Mouse (Mus musculus): ENCODE results near the gene Syt5. TPM values are rescaled to one million over a fixed set of nuclear protein-coding genes. Genes with fewer than 3 reads are reported as not detected.

Gene Syt5
- total RNA-seq, 2 experiments from 2014 or later = 199 to 217 TPM

DNA sequence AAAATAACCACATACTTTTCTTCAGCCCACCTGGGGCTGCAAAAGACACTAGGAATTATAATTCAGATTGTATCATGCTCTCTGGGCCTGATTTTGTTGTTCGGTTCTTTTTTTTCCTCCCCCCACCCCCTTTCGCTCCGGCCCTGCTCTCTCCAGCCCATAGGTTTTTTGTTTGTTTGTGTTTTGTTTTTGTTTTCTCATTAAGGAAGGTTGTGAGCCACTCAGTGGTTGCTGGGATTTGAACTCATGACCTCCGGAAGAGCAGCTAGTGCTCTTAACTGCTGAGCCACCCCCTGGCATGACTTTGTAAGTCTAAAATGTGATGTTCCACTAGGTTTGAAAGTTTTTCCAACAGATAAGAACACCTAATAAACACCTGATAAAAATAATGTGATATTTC, 44.2 kb downstream of the Syt5 start:
- no peak for DNase-seq (ENCODE audit: low spot score in 2 of 2)
- Histone ChIP-seq H3K27ac (peak overlapping the region; percentile 98; the same call in 1 of the 2 replicates), H3K4me3 (no peak overlapping the region)
- no peak for TF ChIP-seq CTCF (conservative IDR thresholded peaks at IDR 0.05)

DNA sequence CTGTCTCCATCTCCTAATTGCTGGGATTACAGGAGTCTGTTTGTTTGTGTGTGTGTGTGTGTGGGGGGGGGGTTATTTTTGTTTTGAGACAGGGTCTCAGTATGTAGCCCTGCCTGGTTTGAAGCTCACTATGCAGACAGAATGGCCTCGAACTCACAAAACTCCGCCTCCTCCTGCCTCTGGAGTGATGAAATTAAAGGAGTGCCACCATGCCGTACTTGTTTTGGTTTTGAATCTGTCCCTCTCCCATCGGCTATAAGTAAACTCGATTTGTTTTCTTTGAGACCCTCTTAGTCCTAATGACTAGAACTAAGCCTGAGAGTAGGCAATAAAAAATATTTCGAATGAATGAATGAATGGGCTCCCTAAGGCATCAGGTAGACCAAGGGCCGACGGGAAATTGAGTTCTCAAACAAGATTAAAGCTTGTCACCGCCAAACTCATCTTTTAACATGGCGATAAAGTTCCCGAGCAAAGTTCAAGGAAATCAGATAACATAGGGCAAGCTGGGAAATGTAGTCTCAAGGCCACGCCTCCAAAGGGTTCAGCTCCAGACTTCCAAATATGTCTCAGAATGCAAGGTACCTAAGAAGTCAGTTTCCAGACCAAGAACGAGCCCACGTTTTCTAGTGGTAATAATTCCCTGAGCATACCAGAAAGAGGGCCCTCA, 44.8 kb downstream of the Syt5 start:
- H3K4me3 ChIP-seq = peak overlapping the region; percentile 93
- no peak for TF ChIP-seq CTCF (conservative IDR thresholded peaks at IDR 0.05)
- peak; percentile 72 to 88 for DNase-seq (ENCODE audit: low spot score in 2 of 2)
- peak overlapping the region; percentile 98 for H3K27ac ChIP-seq

DNA sequence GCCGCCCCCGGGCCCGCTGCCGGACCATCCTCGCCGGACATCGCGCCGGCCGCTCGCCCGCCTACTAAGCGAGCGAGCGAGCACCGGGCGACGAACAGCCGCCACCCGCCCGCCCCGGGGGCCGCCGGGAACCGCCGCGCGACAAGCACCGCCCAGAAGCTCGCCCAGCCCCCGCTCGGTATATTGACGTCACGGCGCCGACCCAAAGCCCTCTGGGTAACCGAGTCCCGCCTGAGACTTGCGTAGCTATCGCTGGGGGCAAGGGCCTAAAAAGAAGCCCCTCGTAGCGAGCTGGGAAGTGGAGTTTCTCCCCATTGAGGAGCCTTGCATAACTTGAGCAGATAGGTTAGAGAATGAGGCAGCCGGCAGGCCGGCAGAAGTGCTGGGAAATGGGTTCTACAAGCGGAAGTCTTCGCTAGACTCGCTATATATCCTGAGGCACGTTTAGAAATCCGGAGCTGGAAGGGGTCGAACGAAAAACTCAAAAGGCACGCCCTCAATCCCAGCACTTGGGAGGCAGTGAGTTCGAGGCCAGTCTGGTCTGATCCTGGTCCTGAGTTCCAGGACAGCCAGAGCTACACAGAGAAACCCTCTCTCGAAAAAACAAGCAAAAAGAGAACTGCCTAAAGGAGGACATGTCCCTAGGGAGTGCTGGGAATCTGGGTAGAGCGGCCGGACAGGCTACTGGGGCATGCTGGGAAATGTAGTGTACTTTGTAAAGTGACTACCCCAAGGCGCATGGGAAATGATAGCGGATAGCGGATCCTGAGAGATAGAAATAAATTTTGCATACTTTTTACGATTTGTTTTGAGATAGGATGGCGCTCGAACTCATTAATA, 45.6 kb downstream of the Syt5 start, which contains the start of gene Ppp1r12c:
Gene Ppp1r12c (minus strand): TSS at position 123 of the 840 bp plus-strand sequence.
- peak within 1 kb of the TSS; percentile 98 for H3K27ac ChIP-seq
- H3K4me3 ChIP-seq = peak within 1 kb of the TSS; percentile 93
- no peak for TF ChIP-seq CTCF (conservative IDR thresholded peaks at IDR 0.05)
- DNase-seq (ENCODE audit: low spot score in 2 of 2) = peak; percentile 96 to 97

DNA sequence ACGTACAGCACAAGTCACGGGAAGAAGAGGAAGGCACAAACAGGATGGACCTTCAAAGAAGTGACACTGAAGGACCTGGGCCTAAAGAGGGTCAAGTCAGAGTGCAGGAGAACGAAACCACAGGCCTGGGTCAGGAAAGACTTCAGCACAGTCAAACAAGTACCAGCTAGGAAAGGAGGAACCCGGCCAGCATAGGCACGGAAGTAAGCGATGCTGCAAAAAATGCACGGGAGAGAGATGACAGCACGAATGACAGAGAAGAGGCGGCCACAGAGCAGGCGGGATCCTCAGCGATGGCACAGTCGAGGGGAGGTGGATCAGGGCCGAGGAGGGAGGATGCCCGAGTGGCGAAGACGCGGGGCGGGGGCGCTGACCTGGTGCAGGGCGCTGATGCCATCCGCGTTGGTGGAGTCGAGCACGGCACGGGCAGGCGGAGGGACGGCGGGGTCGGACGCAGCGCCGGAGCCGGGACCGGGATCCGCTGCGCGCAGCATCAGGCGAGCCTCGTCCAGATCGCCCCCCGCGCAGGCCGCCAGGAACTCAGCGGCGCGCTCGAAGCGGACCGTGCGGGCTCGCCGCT, 46.4 kb downstream of the Syt5 start:
- Histone ChIP-seq H3K4me3 (peak overlapping the region; percentile 93), H3K27ac (peak overlapping the region; percentile 98)
- peak; percentile 36 to 39 for DNase-seq (ENCODE audit: low spot score in 2 of 2)
- no peak for TF ChIP-seq CTCF (conservative IDR thresholded peaks at IDR 0.05)

DNA sequence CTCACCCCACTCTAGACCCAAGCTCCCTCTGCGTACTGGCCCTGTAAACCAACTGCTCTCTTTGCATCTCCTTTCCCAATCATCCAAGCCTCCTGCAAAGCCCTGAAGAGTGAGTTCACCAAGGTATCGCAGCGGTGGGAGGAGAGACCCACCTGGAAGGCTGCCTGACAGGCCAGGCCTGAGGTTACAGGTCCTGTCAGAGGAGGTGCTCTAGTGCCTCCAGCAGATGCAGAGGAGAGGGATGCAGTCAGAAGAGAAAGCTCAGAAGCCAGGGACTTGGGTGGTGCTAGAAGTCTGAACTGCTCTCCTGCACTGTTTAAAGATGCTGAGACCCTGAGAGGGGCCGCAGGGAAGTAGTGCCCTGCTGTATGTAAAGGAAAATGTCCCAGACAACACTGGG, 48.3 kb downstream of the Syt5 start:
- TF ChIP-seq CTCF (conservative IDR thresholded peaks at IDR 0.05) = no peak
- Histone ChIP-seq H3K27ac (peak overlapping the region; percentile 28; the same call in 1 of the 2 replicates), H3K4me3 (no peak overlapping the region; the same call in 1 of the 2 replicates)
- no peak for DNase-seq (ENCODE audit: low spot score in 2 of 2)

DNA sequence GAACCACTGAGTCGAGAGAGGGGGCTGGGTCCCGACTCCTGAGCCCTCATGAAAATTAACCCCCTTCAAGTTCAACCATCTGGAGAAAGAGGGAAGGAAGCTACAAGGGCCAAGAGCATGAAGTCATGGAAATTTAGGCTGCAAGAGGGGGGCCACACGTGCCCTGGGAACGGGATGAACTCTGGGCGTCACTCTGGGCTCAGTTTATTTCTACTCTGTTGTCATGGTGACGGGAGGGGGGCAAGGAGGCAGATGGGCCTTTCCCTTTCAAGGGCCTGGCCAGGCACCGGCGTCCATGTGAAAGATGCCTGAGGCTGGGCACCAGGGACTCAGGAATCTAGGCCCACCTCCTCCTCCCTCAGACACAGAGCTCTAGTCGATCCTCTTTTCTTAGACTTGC, 49.1 kb downstream of the Syt5 start:
- no peak for TF ChIP-seq CTCF (conservative IDR thresholded peaks at IDR 0.05)
- peak in 1 of 2 experiments; percentile 37 for DNase-seq (ENCODE audit: low spot score in 2 of 2)
- H3K27ac ChIP-seq = peak overlapping the region; percentile 28; the same call in 1 of the 2 replicates
- peak overlapping the region; percentile 10; the same call in 1 of the 2 replicates for H3K4me3 ChIP-seq

DNA sequence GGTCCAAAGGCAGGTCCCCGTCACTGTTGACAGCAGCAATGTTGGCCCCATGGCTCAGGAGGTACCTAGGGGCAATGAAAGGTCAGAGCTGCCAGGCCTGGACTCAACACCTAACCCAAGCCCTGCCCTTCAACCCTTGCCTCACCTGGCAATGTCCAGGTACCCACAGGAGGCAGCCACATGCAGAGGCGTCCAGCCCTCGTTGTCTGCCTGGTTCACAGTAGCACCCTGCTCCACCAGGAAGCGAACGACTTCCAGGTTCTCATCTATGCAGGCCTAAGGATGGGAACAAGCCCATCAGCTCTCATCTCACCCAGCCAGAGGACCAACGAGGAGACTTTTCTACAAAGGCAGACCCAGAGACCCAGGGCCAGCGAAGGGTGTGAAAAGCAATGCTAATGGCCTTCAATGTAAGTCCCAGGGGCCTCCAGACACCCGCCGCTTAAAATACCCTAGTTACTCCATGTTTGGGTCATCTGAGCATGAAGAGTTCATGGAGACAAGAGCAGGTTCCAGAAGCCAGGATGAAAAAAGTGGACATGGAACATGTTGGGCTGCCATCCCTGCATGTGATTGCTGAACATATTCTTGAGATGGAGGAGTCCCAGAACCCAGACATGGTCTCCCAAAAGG, 50.0 kb downstream of the Syt5 start:
- DNase-seq (ENCODE audit: low spot score in 2 of 2) = no peak
- Histone ChIP-seq H3K4me3 (no peak overlapping the region; the same call in 1 of the 2 replicates), H3K27ac (no peak overlapping the region)
- no peak for TF ChIP-seq CTCF (conservative IDR thresholded peaks at IDR 0.05)

DNA sequence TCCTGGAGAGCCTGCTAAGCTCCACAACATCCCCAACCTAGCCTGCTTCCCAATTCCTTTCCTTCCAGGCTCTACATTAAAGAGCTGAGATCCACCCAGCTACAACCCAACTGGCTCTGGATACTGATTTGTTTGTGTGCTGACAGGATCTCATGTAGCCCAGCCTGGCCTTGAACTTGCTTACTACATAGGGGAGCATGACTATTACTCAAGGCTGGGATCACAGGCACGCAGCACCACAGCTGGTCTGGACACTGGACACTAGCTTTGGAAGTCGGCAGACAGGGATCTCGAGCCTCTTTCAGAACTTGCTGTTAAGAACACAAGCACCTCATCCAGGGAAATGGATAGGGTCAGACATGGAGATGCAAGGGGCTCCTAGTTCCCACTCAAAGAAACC, 50.9 kb downstream of the Syt5 start:
- TF ChIP-seq CTCF (conservative IDR thresholded peaks at IDR 0.05) = no peak
- Histone ChIP-seq H3K27ac (no peak overlapping the region), H3K4me3 (no peak overlapping the region)
- DNase-seq (ENCODE audit: low spot score in 2 of 2) = no peak

DNA sequence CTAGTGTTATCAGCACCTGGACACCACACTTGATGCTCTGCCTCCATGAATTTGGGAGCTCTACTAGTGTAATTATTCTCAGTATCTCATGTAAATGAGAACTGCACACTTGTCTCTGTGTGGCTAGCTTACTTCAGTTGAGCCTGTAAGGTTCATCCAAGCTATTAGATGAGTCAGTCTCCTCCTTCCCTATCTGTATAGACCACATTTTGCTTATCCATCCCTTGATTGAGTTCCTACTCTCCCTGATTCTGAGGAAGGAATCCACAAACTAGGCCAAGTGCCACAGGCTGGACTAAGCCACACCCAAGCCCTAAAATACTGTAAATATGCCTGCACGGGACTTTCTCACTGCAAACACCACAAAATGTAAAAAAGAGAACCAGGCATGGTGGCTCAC, 53.4 kb downstream of the Syt5 start:
- no peak for DNase-seq (ENCODE audit: low spot score in 2 of 2)
- TF ChIP-seq CTCF (conservative IDR thresholded peaks at IDR 0.05) = no peak
- no peak overlapping the region for H3K27ac ChIP-seq
- H3K4me3 ChIP-seq = no peak overlapping the region

DNA sequence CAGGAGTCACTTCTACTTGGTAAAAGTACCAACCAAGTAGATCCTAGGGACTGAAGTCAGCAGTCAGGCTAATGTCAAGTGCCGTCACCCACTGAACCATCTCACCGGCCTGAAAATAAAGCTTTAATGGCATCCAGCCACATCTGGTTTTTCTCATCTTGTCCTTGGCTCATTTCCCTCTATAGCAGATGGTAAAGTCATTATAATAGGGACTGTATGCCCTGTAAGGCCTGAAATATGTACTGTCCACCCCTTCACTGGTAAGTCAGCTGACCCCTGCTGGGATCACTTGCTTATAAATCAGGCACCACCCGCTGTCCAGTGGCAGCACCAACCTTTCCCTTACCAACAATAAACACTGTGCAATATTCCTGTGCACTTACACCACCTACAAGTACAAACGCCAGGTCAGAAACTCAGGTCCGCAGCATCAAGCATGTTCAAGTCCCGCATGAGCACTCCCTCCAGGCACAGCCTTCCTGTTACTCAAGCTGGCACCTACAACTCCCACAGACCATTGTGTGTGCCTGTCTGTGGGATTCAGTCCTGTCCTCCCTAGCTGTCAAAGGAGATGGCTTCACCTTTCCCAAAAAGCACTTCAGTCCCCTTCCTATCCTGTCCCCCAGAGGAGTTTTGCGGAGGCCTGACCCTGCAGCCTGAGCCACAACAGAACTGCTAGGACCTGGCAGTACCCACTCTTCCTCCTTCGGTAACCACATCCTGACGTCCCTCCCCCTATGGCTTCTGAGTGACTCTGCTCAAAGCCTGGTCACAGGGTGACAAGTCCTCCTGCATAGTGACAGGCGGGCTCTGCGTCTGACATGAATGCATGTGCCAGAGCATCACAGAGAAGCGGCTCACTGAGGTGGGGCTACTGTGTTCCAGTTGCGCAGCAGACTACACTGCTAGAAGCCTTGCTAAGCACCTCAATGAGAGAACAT, 54.8 kb downstream of the Syt5 start:
- Histone ChIP-seq H3K4me3 (no peak overlapping the region), H3K27ac (no peak overlapping the region)
- no peak for TF ChIP-seq CTCF (conservative IDR thresholded peaks at IDR 0.05)
- no peak for DNase-seq (ENCODE audit: low spot score in 2 of 2)

DNA sequence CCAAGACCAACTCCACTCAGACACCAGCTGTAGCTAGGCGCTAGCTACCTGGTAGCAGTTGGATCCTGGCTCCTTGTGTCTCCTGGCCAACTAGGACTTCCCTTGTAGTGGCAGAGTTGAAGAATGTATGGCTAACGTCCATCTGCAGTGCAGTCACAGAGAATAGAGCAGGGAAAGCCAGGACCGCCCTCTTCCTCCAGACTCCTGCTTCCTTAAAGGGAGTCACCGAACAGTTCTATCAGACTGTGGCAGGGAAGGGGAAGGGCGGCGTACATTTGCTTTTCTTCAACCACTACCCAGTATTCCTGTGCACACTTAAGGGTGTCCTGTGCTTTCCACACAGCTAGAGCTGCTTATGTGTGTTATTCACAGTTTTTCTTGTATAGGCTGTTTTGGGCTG, 56.0 kb downstream of the Syt5 start:
- peak overlapping the region; percentile 46; the same call in 1 of the 2 replicates for H3K27ac ChIP-seq
- no peak overlapping the region for H3K4me3 ChIP-seq
- no peak for TF ChIP-seq CTCF (conservative IDR thresholded peaks at IDR 0.05)
- DNase-seq (ENCODE audit: low spot score in 2 of 2) = no peak

Small RNA genes within 50 kb of the gene (microRNA-seq; reads per million reads assigned to microRNA genes)
- gene Gm23577 = 0 reads per million in 2 experiments

Other genes starting within 250 kb of the Syt5 start
- not detected for gene Ncr1, start 209.8 kb downstream of the Syt5 start, total RNA-seq (2021)
- gene Gp6, start 149.8 kb downstream of the Syt5 start, total RNA-seq (2021) = not detected
- gene Rdh13, start 101.9 kb downstream of the Syt5 start, total RNA-seq (2021) = 10 to 100 TPM; 25.2 to 28.4 TPM
- gene Eps8l1, start 86.9 kb downstream of the Syt5 start, total RNA-seq (2021) = 1 to 10 TPM; 7.8 to 8.9 TPM
- 100 to 1,000 TPM; 157 to 161 TPM for gene Ppp1r12c, start 45.9 kb downstream of the Syt5 start, total RNA-seq (2021)
- 1 to 10 TPM; 1.7 to 4.0 TPM for gene Tnnt1, start 31.2 kb downstream of the Syt5 start, total RNA-seq (2021)
- gene Tnni3, start 23.3 kb downstream of the Syt5 start, total RNA-seq (2021) = under 1 TPM in 1 of 2 experiments, not detected in 1; 0.64 TPM
- under 1 TPM; 0.47 to 0.64 TPM for gene Dnaaf3, start 15.1 kb downstream of the Syt5 start, total RNA-seq (2021)
- gene Ptprh, start 56.5 kb upstream of the Syt5 start, total RNA-seq (2021) = under 1 TPM; 0.18 to 0.22 TPM
- 10 to 100 TPM; 17.8 to 21.8 TPM for gene Tmem86b, start 83.9 kb upstream of the Syt5 start, total RNA-seq (2021)
- 100 to 1,000 TPM; 133 to 134 TPM for gene Ppp6r1, start 111.5 kb upstream of the Syt5 start, total RNA-seq (2021)
- gene Hspbp1, start 137.5 kb upstream of the Syt5 start, total RNA-seq (2021) = 10 to 100 TPM; 82.1 to 92.1 TPM
- gene Brsk1, start 143.1 kb upstream of the Syt5 start, total RNA-seq (2021) = 100 to 1,000 TPM; 334 to 355 TPM
- under 1 TPM in 1 of 2 experiments, not detected in 1; 0.13 TPM for gene Tmem150b, start 177.7 kb upstream of the Syt5 start, total RNA-seq (2021)
- 10 to 100 TPM; 25.2 to 37.6 TPM for gene Kmt5c, start 192.6 kb upstream of the Syt5 start, total RNA-seq (2021)
- 1 to 10 TPM; 1.3 to 3.8 TPM for gene Cox6b2, start 205.6 kb upstream of the Syt5 start, total RNA-seq (2021)
- not detected for gene Fam71e2, start 223.8 kb upstream of the Syt5 start, total RNA-seq (2021)
- gene Il11, start 235.3 kb upstream of the Syt5 start, total RNA-seq (2021) = under 1 TPM; 0.25 to 0.26 TPM
- not detected for gene Tmem190, start 235.4 kb upstream of the Syt5 start, total RNA-seq (2021)
- 1 to 10 TPM; 2.6 to 2.7 TPM for gene Tmem238, start 242.1 kb upstream of the Syt5 start, total RNA-seq (2021)
- gene Rpl28, start 245.3 kb upstream of the Syt5 start, total RNA-seq (2021) = 100 to 1,000 TPM; 458 to 462 TPM